Mouse (Mus musculus): ENCODE results near the gene Ezr. TPM values are rescaled to one million over a fixed set of nuclear protein-coding genes. Genes with fewer than 3 reads are reported as not detected.

Ezr gene
- total RNA-seq (2021) = 10 to 100 TPM; 48.0 to 51.1 TPM
- long read RNA-seq, experiment 1, transcript Ezr-201 (13 exons, 3,164 nt) = major isoform, 24 of 41 reads
- long read RNA-seq, experiment 1, partial matches to known transcripts = 11 of 41 reads
- long read RNA-seq, experiment 1, other reads (novel, unspliced or antisense) = 6 of 41 reads
- long read RNA-seq, experiment 2, transcript Ezr-201 (13 exons, 3,164 nt) = major isoform, 32 of 46 reads
- long read RNA-seq, experiment 2, partial matches to known transcripts = 12 of 46 reads
- long read RNA-seq, experiment 2, other reads (novel, unspliced or antisense) = 2 of 46 reads

DNA sequence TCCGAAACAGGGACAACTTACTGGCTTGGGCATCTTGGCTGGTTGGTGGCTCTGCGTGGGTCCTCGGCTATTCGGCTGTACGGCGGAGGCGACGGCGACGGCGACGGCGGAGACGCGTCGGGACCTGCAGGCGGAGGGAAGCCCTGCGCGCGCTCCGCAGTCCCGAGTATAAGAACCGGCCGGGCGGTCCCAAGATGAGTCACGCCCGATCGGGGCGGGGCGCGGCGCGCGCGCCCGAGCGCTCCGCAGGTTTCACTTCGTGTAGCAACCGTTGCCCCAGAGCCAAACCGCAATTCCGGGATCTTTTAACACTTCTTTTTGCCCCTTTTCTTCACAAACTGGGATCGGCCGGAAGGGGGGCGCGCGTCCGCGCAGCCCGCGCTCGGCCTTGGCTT, at the start of gene Ezr:
Gene Ezr (minus strand): TSS at position 174 of the 395 bp plus-strand sequence.
- Histone ChIP-seq H3K27ac (peak within 1 kb of the TSS; percentile 77), H3K4me3 (peak within 1 kb of the TSS; percentile 70)
- TF ChIP-seq CTCF (conservative IDR thresholded peaks at IDR 0.05) = no peak
- peak; percentile 60 to 66 for DNase-seq (ENCODE audit: low spot score in 2 of 2)

DNA sequence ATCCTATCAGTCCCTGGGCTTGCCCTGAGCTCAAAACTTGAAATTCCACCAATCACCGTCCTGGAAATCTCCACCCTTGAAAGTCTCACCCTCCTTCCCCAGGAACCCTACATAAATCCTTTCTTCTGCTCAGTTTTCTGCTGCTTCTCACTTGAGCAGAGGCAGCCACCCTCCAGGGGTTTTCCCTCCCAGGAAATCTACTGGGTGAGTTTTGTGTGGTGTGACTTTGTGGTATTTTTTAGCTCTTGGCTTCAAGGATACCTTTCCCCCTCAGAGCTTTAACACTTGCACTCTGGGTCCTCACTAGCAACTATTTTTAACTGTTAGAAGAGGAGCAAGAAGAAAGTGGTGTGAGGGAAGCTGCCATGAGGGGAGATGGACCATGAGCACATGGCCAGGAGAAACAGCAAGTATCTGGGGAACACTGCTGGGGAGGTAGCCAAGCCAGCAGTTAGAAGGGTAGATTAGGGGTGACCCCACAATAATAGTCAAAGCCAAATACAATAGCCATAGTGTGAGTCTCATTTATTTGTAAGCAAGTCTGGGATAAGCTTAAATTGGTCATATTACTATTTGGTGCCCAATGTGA, 47.5 kb upstream of the Ezr start:
- no peak for DNase-seq (ENCODE audit: low spot score in 2 of 2)
- no peak for TF ChIP-seq CTCF (conservative IDR thresholded peaks at IDR 0.05)
- H3K4me3 ChIP-seq = no peak overlapping the region
- no peak overlapping the region for H3K27ac ChIP-seq

DNA sequence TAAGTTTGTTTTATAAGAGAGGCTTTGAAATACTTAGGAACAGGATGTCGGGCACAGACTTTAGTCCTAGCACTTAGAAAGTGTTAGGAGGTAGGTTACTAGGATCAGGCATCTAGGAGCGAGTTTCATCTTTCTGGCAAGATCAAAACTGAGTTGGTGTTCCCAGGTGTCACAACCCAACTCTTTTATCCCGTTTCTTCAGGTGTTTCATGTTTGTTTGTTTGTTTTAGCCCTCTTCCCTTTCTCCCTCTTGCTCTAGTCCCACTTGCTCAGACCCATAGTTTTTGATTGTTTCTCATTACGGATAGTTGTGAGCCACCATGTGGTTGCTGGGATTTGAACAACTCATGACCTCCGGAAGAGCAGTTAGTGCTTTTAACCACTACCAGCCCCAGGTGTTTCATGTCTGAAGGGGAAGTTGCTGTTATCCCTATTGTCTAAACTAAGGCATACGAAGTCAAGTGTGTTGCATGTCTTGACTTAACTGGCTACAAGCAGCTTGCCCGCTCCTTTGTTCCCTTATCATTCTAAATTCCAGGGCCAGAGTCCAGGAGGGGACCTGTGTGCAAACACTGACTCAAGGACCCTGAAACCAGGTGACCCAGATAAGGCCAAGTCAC, 46.1 kb upstream of the Ezr start:
- peak overlapping the region; percentile 77 for H3K4me3 ChIP-seq
- H3K27ac ChIP-seq = peak overlapping the region; percentile 92
- no peak for DNase-seq (ENCODE audit: low spot score in 2 of 2)
- TF ChIP-seq CTCF (conservative IDR thresholded peaks at IDR 0.05) = peak; percentile 29; the same call in 1 of the 2 replicates

DNA sequence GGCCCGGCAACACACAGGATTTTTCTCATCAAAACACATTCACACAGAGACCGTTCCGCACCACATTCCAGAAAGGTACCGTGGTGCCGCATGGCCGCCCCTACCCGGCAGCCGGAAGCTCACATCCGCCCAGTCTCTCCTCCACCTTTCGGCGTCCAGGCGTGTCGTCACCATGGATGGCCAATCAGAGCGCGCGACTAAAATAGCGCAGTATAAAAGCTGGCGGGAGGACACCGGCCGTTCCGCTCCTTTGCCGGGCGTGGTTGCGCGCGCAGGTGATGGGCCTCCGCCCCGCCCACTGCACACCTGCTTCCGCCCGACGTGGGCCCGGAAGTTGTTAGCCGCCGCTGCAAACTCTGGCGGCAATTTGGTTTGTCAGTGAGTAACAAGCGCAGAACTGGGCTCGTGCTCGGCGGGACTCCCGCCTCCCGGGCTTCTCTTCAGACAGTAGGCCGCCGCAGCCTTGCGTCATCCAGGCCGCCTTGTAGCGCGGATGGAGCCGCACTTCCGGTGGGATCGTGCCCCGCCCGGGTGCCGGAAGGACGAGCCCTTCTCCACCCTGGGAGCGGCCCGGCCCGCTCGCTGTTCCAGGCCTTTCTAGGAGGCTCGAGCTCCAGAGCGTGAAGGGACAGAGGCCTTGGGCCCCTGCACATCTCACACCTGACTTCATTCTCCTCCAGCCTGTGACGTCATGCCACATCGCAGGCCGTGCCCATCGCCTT, 45.3 kb upstream of the Ezr start:
- Histone ChIP-seq H3K27ac (peak overlapping the region; percentile 92), H3K4me3 (peak overlapping the region; percentile 77)
- TF ChIP-seq CTCF (conservative IDR thresholded peaks at IDR 0.05) = no peak
- DNase-seq (ENCODE audit: low spot score in 2 of 2) = peak; percentile 87 to 89

DNA sequence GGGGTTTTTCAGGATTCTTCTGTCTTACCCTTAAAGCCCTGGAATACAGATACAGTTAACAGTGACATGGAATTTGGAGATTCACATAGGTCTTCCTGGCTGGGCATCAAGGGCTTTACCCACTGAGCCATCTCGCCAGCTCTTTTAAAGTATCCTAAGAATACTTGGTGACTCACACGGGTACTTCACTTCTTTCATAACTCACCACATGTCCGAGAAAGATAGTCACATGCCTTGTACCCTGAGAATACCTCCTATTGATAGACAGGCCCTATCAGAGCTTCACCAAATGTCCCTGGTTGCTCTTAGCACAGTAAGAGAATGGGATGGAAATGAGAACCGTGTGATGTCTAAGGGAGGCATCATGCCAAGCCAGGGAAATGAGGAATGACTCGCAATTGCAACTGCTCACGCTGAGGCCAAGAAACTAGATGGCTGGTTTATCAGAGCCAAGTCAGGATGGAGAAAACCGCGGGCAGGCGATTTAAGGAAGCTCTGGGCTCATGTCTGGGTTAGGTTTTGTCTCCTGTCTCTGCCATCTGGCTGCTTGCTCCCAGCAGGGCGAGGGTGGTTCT, 44.7 kb upstream of the Ezr start:
- peak in 1 of 2 experiments; percentile 51 for DNase-seq (ENCODE audit: low spot score in 2 of 2)
- no peak for TF ChIP-seq CTCF (conservative IDR thresholded peaks at IDR 0.05)
- peak overlapping the region; percentile 77 for H3K4me3 ChIP-seq
- H3K27ac ChIP-seq = peak overlapping the region; percentile 92

DNA sequence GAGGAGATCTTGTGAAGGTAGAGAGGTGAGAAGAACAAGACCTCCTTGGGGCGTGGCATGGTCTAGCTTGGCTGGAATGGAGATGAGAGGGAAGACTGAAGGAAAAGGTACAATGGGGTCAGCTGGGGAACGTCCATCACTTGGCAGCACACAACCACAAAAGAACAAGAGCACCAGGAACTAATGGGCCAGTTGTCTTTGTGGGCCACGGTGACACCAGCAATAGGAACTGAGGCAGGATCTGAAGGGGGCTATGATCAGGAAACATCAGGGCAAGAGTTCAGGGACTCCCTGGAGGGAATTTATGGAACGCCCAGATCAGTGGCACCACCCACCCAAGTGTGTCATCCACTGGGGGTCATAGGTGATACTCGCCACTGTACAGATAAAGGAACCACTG, 34.2 kb upstream of the Ezr start:
- TF ChIP-seq CTCF (conservative IDR thresholded peaks at IDR 0.05) = no peak
- Histone ChIP-seq H3K27ac (no peak overlapping the region), H3K4me3 (no peak overlapping the region)
- no peak for DNase-seq (ENCODE audit: low spot score in 2 of 2)

DNA sequence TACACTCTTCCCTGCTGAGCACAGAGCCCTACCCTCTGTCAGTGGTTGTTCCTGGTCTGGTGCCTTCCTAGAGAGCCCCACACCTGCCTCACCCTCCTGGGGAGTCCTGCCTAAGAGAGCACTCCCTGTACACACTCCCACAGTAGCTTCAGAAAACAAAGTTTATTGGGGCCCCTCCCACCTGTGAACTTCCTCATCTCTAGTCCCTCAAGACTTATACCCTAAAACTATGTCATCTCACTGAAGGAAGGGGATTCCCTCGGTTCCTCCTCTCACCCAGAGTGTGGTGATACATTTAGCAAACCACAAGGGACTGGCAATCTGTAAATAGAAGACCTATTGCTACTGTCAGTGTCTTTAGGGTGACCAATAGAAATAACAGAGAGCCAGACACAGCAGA, 33.6 kb upstream of the Ezr start:
- TF ChIP-seq CTCF (conservative IDR thresholded peaks at IDR 0.05) = no peak
- DNase-seq (ENCODE audit: low spot score in 2 of 2) = no peak
- Histone ChIP-seq H3K4me3 (no peak overlapping the region), H3K27ac (no peak overlapping the region)

DNA sequence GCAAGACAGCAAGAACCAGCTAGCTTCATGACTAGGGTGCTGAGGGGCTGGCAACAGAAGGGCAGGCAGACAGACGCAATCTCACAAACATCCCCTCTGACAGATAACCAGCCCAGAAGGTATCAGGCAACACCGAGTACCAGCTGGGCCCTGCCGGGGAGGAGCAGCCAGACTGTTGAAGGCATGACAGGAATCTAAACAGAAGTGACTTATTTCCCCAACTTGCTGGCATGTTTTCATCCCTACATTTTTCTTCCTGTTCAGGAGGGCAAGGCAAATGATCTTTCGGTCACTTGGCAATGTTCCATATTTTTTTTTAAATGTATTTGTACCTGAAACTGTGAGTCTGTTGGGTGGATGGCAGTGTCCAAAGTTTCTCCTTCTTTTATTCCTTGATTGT, 32.1 kb upstream of the Ezr start:
- DNase-seq (ENCODE audit: low spot score in 2 of 2) = no peak
- TF ChIP-seq CTCF (conservative IDR thresholded peaks at IDR 0.05) = no peak
- Histone ChIP-seq H3K27ac (no peak overlapping the region), H3K4me3 (no peak overlapping the region)

DNA sequence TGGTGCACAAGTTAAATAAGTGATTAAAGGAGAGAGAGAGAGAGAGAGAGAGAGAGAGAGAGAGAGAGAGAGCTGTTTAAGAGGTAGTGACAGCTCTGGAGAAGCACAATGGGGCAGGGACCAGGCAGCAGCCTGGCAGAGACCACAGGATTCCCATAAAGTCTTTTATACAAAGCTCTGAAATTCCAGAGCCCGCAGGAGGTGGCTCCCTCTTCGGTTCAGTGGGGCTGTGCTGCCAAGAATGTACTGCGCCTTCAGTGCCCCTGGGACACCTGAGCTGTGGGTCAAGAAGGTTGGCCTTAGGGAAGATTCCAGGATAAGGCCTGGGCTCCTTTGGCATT, 30.2 kb upstream of the Ezr start:
- H3K4me3 ChIP-seq = no peak overlapping the region
- DNase-seq (ENCODE audit: low spot score in 2 of 2) = no peak
- H3K27ac ChIP-seq = no peak overlapping the region
- no peak for TF ChIP-seq CTCF (conservative IDR thresholded peaks at IDR 0.05)

DNA sequence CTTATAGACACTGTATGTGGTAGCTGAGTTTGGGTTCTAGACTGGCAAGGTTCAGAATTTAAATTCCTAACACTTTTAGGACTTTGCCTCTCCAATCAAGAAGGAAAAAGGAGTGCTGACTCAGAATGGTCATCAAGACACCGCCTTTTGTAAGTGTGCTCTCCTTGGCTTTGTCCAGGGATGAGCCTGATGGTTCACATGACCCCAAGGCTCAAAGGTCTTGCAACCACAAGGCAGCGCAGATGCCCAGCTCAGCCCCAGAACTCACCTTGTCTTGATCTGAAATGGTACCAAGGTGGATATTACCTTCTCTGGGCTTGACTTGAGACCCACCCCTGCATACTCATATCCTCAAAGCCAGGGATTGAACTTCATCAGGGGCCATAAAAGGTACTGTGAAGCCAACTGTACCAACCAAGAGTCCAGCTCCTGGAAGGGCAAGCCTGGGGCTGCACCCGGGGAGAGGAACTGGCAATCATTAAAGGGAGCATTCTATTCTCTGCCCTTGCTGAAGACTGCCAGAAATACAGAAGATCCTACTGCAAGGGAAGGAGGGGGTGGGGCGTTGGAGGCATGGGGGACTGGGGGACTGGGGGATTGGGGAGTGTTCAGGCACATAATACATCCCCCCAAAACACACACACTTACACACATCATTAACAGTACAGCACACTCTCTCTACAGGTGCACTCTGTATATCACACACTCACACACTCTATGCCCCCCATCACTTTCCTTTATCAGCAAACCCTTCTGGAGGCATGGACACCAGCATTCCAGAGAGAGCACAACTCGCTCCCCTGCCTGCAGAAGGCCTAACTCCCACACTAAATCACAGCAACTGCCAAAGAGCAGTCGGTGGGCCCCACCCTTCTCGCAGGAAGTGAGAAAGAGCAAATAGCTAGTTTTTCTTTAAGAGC, 29.6 kb upstream of the Ezr start:
- peak in 1 of 2 experiments; percentile 30 for DNase-seq (ENCODE audit: low spot score in 2 of 2)
- no peak for TF ChIP-seq CTCF (conservative IDR thresholded peaks at IDR 0.05)
- no peak overlapping the region for H3K4me3 ChIP-seq
- H3K27ac ChIP-seq = no peak overlapping the region

DNA sequence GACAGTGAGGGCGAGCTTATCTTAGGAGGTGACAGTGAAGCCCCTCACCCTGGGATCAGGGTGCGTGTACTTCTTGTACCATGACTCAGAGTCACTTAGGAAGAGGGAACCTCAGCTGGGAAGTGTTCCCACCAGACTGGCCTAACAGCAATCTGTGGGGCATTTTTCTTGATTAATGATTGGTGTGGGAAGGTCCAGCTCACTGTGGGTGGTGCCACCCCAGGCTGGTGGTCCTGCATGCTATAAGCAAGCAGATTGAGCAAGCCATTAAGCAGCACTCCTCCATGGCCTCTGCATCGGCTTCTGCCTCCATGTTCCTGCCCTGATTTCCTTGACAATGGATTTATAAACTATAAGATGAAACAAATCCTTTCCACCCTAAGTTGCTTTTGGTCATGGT, 26.7 kb upstream of the Ezr start:
- DNase-seq (ENCODE audit: low spot score in 2 of 2) = no peak
- peak overlapping the region; percentile 54 for H3K27ac ChIP-seq
- no peak overlapping the region for H3K4me3 ChIP-seq
- TF ChIP-seq CTCF (conservative IDR thresholded peaks at IDR 0.05) = no peak

All from layer of hippocampus, adult 2 months (tissue).